Mouse (Mus musculus) embryonic facial prominence, embryonic 12.5 days (tissue): ENCODE data around the gene Ranbp10. TPM values are rescaled to one million over a fixed set of nuclear protein-coding genes. Genes with fewer than 3 reads are reported as not detected.

Experiments
- ATAC-seq: fragments of 200-750 bp; cut with Nextera tagmentation; 2 replicates; pipeline ENCODE4 v1.8.0; 2017; ENCODE audit not compliant: insufficient number of reproducible peaks, insufficient read depth, low FRiP score, low TSS enrichment
- H3K27ac ChIP-seq: fragments of 300-500 bp; sonication (generic); 2 replicates; pipeline ENCODE4 v1.5.1; 2016; ENCODE audit warnings: mild to moderate bottlenecking
- H3K27me3 ChIP-seq: fragments of 300-500 bp; sonication (generic); 2 replicates; pipeline ENCODE4 v1.6.1; 2016; ENCODE audit warnings: mild to moderate bottlenecking, moderate library complexity
- H3K36me3 ChIP-seq: fragments of 300-500 bp; sonication (generic); 2 replicates; pipeline ENCODE4 v1.6.1; 2016; ENCODE audit warnings: mild to moderate bottlenecking
- H3K4me1 ChIP-seq: fragments of 300-500 bp; sonication (generic); 2 replicates; pipeline ENCODE4 v1.6.1; 2016
- H3K4me2 ChIP-seq: fragments of 300-500 bp; sonication (generic); replicated peaks from 2 replicates; pipeline ENCODE4 v1.6.1; 2016; ENCODE audit warnings: mild to moderate bottlenecking, moderate library complexity
- H3K4me3 ChIP-seq: fragments of 300-500 bp; sonication (generic); 2 replicates; pipeline ENCODE4 v1.5.1; 2016; ENCODE audit warnings: mild to moderate bottlenecking
- H3K9ac ChIP-seq: fragments of 300-500 bp; sonication (generic); 2 replicates; pipeline ENCODE4 v1.6.1; 2016; ENCODE audit warnings: mild to moderate bottlenecking, moderate library complexity
- H3K9me3 ChIP-seq: fragments of 300-500 bp; sonication (generic); 2 replicates; pipeline ENCODE4 v1.6.1; 2016; ENCODE audit warnings: mild to moderate bottlenecking, moderate library complexity
- WGBS: fragments of 180-500 bp; shearing (Covaris S2); methylation state at CpG from one replicate; pipeline ENCODE4 v1.1.7; 2016; 5-methylcytosine and 5-hydroxymethylcytosine counted together
- polyA plus RNA-seq: library from polyadenylated mRNA; unstranded; fragments of >200 nt; fragmentation: Nextera tagmentation; extraction: Ambion mirVana; gene quantifications from 2 replicates; pipeline ENCODE4 v1.2.1, GENCODE M21; 2016

Gene Ranbp10
- polyA plus RNA-seq, 1 experiment from 2014 or later: 14.9 TPM

DNA sequence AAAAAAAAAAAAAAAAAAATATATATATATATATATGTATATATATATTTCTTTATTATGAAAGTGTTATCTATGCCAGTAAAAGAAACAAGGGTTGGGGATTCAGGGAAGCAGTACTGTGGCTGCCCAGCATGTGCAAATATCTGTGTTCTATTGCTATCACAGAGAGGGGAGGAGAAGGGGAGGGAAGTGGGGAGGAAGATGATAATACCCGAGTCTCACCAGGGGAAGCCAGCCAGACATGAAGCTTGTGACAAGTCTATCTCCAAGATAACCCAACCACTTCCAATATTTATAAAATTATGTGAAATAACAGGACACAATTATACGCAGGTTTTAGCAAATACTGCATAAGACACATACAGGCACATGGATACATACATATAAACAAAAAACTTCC is 49.3 kb downstream of the Ranbp10 start:
- Histone ChIP-seq H3K4me3 (no peak overlapping the region), H3K27me3 (no peaks in the 10 kb centered on the region), H3K36me3 (peaks cover 92% of the 10 kb centered on the region), H3K9me3 (no peaks in the 10 kb centered on the region), H3K9ac (no peak overlapping the region), H3K4me1 (no peaks in the 10 kb centered on the region), H3K4me2 (no peak overlapping the region), H3K27ac (no peak overlapping the region)
- WGBS: 87% methylated on average over 2 of the region's 2 CpGs
- no peak for ATAC-seq

DNA sequence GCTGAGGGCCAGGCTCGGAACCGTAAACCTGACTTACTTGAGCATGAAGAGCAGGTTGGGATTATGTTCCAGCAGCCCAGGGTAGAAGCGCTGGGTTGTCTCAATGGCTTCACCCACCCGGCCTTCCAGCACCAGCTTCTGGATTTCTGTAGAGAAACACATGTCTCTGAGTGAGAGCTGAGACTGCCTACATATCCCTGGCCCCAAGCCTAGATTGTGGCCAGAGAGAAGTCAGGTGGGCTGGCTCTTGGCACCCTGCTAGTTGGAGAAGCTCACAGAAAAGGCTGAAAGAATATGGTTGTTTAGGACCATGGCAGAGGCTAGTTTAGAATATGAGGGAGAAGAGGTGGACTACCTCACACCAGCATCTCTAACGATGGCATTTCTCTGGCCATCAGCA is 52.7 kb downstream of the Ranbp10 start:
- Histone ChIP-seq H3K4me3 (no peak overlapping the region), H3K36me3 (peaks cover 90% of the 10 kb centered on the region), H3K27me3 (no peaks in the 10 kb centered on the region), H3K4me2 (no peak overlapping the region), H3K9me3 (no peaks in the 10 kb centered on the region), H3K9ac (no peak overlapping the region), H3K4me1 (no peaks in the 10 kb centered on the region), H3K27ac (no peak overlapping the region)
- WGBS: 96% methylated on average over 5 of the region's 5 CpGs
- no peak for ATAC-seq

DNA sequence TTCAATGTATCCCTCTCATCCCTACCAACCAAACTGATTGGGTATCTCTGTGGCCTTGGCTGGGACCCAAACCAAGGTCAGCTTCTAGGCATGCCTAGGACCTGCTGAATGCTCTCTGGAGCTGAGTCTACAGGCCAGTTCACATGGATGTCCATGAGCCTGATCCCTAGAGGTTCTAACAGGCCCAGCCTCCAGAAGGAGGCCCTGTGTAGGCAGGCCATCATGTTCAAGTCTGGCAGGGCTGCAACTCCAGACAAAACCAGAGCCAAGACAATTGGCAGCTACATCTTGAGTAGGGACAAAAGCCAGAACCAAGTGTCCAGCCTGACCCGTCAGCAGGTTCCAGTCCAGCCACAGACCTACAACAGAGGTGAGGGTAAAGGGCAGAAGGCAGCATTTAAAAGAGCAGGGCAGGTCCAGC is 53.7 kb downstream of the Ranbp10 start:
- H3K36me3 ChIP-seq: peaks cover 89% of the 10 kb centered on the region
- H3K9me3 ChIP-seq: no peaks in the 10 kb centered on the region
- no peaks in the 10 kb centered on the region for H3K27me3 ChIP-seq
- H3K4me1 ChIP-seq: no peaks in the 10 kb centered on the region
- ATAC-seq: no peak
- H3K4me3 ChIP-seq: no peak overlapping the region
- no peak overlapping the region for H3K9ac ChIP-seq
- no peak overlapping the region for H3K27ac ChIP-seq
- 96% methylated on average over 1 of the region's 1 CpGs for WGBS
- no peak overlapping the region for H3K4me2 ChIP-seq

DNA sequence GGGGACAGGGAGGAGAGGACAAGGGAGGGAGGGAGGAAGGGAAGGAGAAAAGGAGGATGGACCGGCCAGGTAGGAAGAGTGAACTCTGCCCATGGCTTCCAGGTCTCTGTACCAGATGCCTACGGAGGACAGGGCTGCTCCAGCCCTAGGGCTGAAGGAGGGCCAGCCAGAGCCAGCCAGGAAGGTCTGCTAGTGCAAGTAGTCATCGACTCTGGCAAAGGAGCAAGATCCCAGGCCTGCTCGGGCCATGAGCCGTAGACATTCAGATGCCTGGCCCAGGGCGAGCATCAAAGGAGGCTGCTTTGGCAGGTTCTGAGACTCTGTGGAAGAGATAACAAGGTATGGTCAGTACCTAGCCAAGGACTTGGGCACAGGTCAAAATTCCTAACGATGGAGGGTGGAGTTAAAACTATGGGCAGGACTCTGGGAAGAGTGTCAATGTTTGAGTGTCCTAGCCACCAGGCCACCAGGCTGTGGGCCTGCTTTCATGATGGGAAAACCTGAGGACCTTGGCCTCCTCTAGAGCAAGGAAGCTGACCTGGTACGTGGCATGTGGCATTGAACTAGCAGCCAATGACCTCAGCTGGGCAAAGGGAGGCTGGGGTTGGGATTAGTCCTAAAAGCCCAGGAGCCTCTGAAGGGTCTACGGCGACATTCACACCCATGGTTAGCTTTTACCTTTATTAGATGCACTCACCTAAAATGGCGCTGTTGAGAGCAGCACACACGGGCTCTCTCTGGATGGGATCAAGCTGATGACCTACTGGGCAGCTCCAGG is 55.6 kb downstream of the Ranbp10 start:
- H3K9me3 ChIP-seq: no peaks in the 10 kb centered on the region
- H3K36me3 ChIP-seq: peaks cover 80% of the 10 kb centered on the region

DNA sequence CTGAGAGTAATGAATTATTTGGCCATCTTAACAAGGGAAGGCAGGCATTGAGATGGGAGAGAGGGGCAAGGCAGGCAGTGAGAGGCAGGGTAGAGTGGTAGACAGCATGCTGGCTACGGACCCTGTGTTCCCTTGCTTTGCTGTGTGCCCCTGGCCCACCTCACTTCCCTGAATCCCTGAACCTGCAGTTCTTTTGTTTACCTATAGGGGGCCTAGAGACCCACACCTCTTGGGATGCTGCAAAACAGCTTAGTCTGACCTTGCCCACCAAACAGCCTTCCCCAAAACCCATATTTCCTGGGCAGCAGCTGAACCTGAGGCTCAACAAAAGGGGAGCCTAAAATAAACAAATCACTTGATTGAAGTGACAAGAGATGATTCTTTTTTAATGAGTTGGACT is 56.5 kb downstream of the Ranbp10 start:
- WGBS: 67% methylated on average over 1 of the region's 1 CpGs
- no peak overlapping the region for H3K4me2 ChIP-seq
- H3K27me3 ChIP-seq: no peaks in the 10 kb centered on the region
- no peak overlapping the region for H3K27ac ChIP-seq
- no peaks in the 10 kb centered on the region for H3K4me1 ChIP-seq
- peaks cover 70% of the 10 kb centered on the region for H3K36me3 ChIP-seq
- H3K4me3 ChIP-seq: no peak overlapping the region
- ATAC-seq: 0 out of 2 replicates have a peak, but pooled peaks have one; percentile 22
- no peak overlapping the region for H3K9ac ChIP-seq
- no peaks in the 10 kb centered on the region for H3K9me3 ChIP-seq

More for the DNA sequence above, 55.6 kb downstream of the Ranbp10 start:
- ATAC-seq: no peak
- 91% methylated on average over 12 of the region's 12 CpGs for WGBS
- H3K4me1 ChIP-seq: no peaks in the 10 kb centered on the region
- no peak overlapping the region for H3K27ac ChIP-seq
- no peak overlapping the region for H3K4me2 ChIP-seq
- no peak overlapping the region for H3K9ac ChIP-seq
- no peaks in the 10 kb centered on the region for H3K27me3 ChIP-seq
- no peak overlapping the region for H3K4me3 ChIP-seq

DNA sequence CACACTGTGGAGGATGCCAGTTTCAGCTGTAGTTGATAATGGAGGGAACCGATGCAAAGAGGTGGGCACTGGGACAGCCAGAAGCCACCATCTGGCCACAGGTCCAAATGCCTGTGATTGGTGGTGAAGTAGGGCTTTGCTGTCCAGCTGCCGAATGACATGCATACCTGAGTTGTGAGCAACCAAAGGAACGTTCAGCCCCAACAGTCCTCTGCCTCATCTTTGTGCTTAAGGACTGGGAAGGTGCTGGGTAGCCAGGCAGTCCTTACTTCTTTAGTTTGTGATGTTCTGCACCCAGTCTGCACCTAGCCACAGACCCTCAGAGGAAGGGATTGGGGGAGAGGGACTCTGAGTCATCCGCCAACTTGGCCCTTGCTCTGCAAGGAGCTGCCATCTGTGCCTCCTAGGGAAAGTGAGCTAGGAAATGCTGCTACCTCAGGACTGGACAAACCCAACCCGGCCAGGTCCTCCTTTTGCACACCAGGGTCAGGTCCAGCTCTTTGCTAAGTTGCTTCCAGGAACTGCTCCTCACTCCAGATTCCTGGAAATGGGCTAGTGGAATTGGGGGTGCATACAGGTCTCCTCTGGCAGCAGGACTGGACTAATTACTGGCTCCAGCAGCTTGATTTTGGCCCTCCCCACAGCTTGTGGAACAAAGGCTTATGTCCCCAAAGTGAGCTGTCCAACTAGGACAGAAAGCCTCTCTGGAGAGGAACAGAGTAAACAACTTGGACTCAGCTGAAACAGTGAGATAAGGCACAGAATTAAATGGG is 58.5 kb downstream of the Ranbp10 start:
- Histone ChIP-seq H3K9me3 (no peaks in the 10 kb centered on the region), H3K27ac (no peak overlapping the region), H3K36me3 (peaks cover 51% of the 10 kb centered on the region), H3K9ac (no peak overlapping the region), H3K4me1 (no peaks in the 10 kb centered on the region), H3K27me3 (no peaks in the 10 kb centered on the region), H3K4me3 (no peak overlapping the region), H3K4me2 (no peak overlapping the region)
- WGBS: 94% methylated on average over 5 of the region's 5 CpGs
- ATAC-seq: no peak

DNA sequence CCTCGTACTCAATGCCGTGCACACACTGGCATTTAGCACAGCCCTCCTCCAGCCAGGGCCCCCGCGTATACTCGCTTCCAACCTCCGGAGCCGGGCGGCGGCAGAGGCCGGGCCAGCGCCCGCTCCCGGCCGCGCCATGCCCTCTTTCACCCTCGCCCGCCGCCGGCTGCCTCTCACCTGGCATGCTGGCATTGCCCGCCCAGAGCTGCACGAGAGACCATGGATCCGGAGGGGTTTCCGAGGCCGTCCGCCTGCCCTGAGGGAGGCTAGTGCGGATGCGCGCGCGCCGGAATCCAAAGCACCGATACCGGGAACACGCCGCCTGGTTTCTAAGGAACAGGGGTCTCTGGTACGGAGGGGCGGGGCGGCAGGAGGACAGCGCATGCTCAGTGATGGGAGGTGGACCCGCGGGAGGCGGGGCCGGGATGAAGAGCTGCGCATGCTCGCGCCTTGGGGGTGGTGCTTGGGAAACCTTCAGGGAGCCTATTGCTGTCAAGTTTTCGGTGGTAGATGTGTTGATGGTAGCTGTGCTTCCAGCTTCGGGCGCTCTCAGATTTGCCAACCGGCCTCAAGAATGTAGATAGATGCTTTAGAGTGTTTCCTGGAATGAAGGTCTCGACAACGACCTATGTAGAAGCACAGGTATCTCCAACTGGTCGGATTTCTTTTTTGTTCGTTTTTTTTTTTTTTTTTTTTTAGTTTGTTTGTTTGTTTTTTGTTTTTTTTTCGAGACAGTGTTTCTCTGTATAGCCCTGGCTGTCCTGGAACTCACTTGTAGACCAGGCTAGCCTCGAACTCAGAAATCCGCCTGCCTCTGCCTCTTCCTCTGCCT is 68.7 kb downstream of the Ranbp10 start, which contains the start of gene Gfod2:
Gfod2 (minus strand) TSS at position 388 of the 832 bp plus-strand sequence.
- no peaks in the 10 kb centered on the region for H3K36me3 ChIP-seq
- peak within 1 kb of the TSS; percentile 69 for H3K4me2 ChIP-seq
- no peaks in the 10 kb centered on the region for H3K27me3 ChIP-seq
- H3K27ac ChIP-seq: peak within 1 kb of the TSS; percentile 85
- peak within 1 kb of the TSS; percentile 97 for H3K4me3 ChIP-seq
- H3K9me3 ChIP-seq: no peaks in the 10 kb centered on the region
- WGBS: 4% methylated on average over 57 of the region's 57 CpGs
- peaks cover 8% of the 10 kb centered on the region; the same call in 1 of the 2 replicates for H3K4me1 ChIP-seq
- peak within 1 kb of the TSS; percentile 84 for H3K9ac ChIP-seq
- peak; percentile 95 for ATAC-seq

DNA sequence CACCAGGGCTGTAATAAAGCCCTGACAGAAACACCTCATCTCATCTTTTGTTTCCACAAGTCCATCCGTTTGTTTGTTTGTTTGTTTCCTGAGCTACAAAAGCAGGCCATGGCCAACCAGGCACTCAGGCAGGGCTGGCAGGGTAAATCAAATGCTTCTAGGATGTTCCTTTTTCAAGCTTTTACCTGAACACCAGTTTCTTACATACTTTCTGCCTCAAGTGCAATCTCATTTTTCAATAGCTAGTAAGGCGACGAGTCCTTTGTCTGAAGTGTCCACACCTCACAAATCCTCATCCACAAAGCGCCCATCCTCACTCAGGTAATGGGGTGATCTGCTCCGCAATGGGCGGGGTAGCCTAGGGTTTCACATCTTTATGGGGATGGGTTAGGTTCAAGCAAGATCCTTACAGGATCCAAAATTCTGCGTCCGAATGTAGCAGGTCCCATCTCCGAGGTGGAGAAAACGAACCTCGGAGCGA is 69.3 kb downstream of the Ranbp10 start:
- H3K27ac ChIP-seq: peak overlapping the region; percentile 85; the same call in 1 of the 2 replicates
- H3K36me3 ChIP-seq: no peaks in the 10 kb centered on the region
- no peaks in the 10 kb centered on the region for H3K9me3 ChIP-seq
- H3K27me3 ChIP-seq: no peaks in the 10 kb centered on the region
- peaks cover 8% of the 10 kb centered on the region; the same call in 1 of the 2 replicates for H3K4me1 ChIP-seq
- H3K4me2 ChIP-seq: peak overlapping the region; percentile 69
- ATAC-seq: no peak
- peak overlapping the region; percentile 97 for H3K4me3 ChIP-seq
- WGBS: 1% methylated on average over 12 of the region's 12 CpGs
- peak overlapping the region; percentile 84 for H3K9ac ChIP-seq

DNA sequence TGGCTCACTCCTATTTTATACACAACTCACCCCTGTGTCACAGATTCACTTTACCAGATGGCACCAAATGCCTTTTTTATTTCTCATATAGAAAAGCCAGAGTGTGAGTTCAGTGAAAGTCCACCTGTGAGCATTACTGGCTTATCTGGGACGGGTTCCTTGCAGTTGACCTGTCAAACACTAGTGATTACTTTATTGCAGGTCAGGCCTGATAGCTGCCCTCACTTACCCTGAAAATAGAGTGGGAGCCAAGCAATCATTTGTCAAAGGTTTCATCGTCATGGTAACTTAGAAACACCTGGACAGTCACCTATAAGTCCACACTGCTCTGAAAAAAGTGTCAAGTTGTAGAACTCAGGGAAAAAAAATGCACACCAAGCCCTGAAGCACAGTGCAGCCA is 72.5 kb downstream of the Ranbp10 start:
- H3K9me3 ChIP-seq: no peaks in the 10 kb centered on the region
- 83% methylated on average over 2 of the region's 2 CpGs for WGBS

DNA sequence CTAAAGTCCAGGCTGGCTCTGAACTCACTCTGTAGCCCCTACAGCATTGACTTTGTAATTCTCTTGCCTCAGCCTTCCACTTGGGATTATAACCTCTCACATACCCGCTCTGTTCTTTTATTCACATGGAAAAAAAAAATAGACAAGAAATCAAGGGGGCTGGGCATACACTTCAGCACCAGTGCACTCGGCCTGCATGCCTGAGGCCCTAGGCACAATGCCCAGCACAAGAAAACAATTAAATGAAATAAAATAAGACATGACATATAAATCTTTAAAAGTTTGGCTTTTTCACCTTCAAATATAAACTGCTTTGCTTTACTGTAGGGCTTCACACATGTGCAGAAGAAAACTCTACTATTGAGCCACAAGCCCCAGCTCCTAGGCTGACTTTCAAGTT is 73.2 kb downstream of the Ranbp10 start:
- Histone ChIP-seq H3K9ac (no peak overlapping the region), H3K27me3 (no peaks in the 10 kb centered on the region), H3K4me2 (no peak overlapping the region), H3K4me3 (no peak overlapping the region), H3K4me1 (peaks cover 19% of the 10 kb centered on the region), H3K36me3 (no peaks in the 10 kb centered on the region), H3K9me3 (no peaks in the 10 kb centered on the region), H3K27ac (no peak overlapping the region)
- 64% methylated on average over 2 of the region's 2 CpGs for WGBS
- ATAC-seq: no peak

More for the DNA sequence above, 72.5 kb downstream of the Ranbp10 start:
- Histone ChIP-seq H3K27me3 (no peaks in the 10 kb centered on the region), H3K9ac (no peak overlapping the region), H3K4me1 (peaks cover 19% of the 10 kb centered on the region), H3K4me3 (no peak overlapping the region), H3K27ac (no peak overlapping the region), H3K36me3 (no peaks in the 10 kb centered on the region), H3K4me2 (no peak overlapping the region)
- no peak for ATAC-seq

DNA sequence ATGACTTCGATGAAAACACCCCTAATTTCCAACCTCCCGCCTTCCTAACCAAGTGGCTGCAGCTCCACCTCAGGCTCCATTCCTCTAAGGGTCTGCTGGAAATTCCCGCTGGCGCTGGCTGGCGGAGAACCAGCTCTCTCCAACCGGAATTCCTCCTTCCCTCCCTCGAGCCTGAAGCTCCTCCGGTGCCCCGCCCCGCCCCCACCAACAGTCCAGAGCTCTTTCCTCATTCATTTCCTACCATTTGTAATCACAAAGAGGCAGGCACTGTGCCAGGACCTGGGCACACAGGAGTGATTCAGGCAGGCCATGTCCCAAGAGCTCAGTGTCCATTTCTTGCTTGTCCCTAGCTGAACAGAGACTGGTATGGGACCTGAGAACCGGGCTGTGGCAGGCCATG is 76.5 kb downstream of the Ranbp10 start:
- Histone ChIP-seq H3K9ac (no peak overlapping the region), H3K27me3 (no peaks in the 10 kb centered on the region), H3K4me2 (no peak overlapping the region; the same call in 1 of the 2 replicates), H3K27ac (peak overlapping the region; percentile 36; the same call in 1 of the 2 replicates), H3K36me3 (0 out of 2 replicates have a peak, but pooled peaks cover 2% of the 10 kb centered on the region), H3K4me3 (no peak overlapping the region), H3K4me1 (peaks cover 16% of the 10 kb centered on the region), H3K9me3 (no peaks in the 10 kb centered on the region)
- 9% methylated on average over 11 of the region's 11 CpGs for WGBS
- no peak for ATAC-seq
